Mouse (Mus musculus) liver, embryonic 16.5 days (tissue): ENCODE measurements around the gene Scn3b. TPM values are rescaled to one million over a fixed set of nuclear protein-coding genes. Genes with fewer than 3 reads are reported as not detected.

ENCODE experiments used
- ATAC-seq: fragments of 200-750 bp; cut with Nextera tagmentation; 2 replicates; pipeline ENCODE4 v1.8.0; 2017; ENCODE audit warnings: low read depth, mild to moderate bottlenecking, moderate number of reproducible peaks, moderate library complexity
- H3K27ac ChIP-seq: fragments of 300-500 bp; sonication (generic); 2 replicates; pipeline ENCODE4 v1.5.1; 2014; ENCODE audit warnings: mild to moderate bottlenecking, low read length
- H3K27me3 ChIP-seq: fragments of 300-500 bp; sonication (generic); 2 replicates; pipeline ENCODE4 v1.6.1; 2014; ENCODE audit warnings: low read depth, low read length, mixed read lengths; ENCODE audit not compliant: control insufficient read depth, insufficient read depth
- H3K36me3 ChIP-seq: fragments of 300-500 bp; sonication (generic); 2 replicates; pipeline ENCODE4 v1.6.1; 2014; ENCODE audit warnings: mild to moderate bottlenecking; ENCODE audit not compliant: control insufficient read depth, insufficient read depth
- H3K4me1 ChIP-seq: fragments of 300-500 bp; sonication (generic); 2 replicates; pipeline ENCODE4 v1.6.1; 2014; ENCODE audit warnings: low read depth, low read length, mixed read lengths; ENCODE audit not compliant: control insufficient read depth
- H3K4me2 ChIP-seq: fragments of 300-500 bp; sonication (generic); 2 replicates; pipeline ENCODE4 v1.6.1; 2014; ENCODE audit warnings: low read depth, low read length, mixed read lengths
- H3K4me3 ChIP-seq: fragments of 300-500 bp; sonication (generic); 2 replicates; pipeline ENCODE4 v1.5.1; 2014; ENCODE audit warnings: low read depth, mild to moderate bottlenecking, low read length
- H3K9ac ChIP-seq: fragments of 300-500 bp; sonication (generic); 2 replicates; pipeline ENCODE4 v1.6.1; 2014; ENCODE audit warnings: low read depth, low read length
- H3K9me3 ChIP-seq: fragments of 300-500 bp; sonication (generic); replicated peaks from 2 replicates; pipeline ENCODE4 v1.6.1; 2016; ENCODE audit warnings: low read length; ENCODE audit not compliant: control insufficient read depth
- WGBS: fragments of 180-500 bp; shearing (Covaris S2); extraction: QIAGEN DNeasy Blood & Tissue Kit; methylation state at CpG from one replicate; pipeline ENCODE4 v1.1.7; 2014; ENCODE audit not compliant: insufficient replicate concordance; 5-methylcytosine and 5-hydroxymethylcytosine counted together
- polyA plus RNA-seq: library from polyadenylated mRNA; unstranded; fragments of >200 nt; fragmentation: Nextera tagmentation; extraction: Ambion mirVana; gene quantifications from 2 replicates; pipeline ENCODE4 v1.2.1, GENCODE M21; 2015

Gene Scn3b
- polyA plus RNA-seq, 1 experiment from 2014 or later: 0.30 TPM

GRCm38 (mm10) chr9:40318771-40319170 is 49.8 kb downstream of the Scn3b start:
- Histone ChIP-seq H3K27me3 (no peaks in the 10 kb centered on the region), H3K4me2 (no peak overlapping the region), H3K4me1 (no peaks in the 10 kb centered on the region; the same call in 1 of the 2 replicates), H3K9ac (no peak overlapping the region), H3K9me3 (no peaks in the 10 kb centered on the region), H3K4me3 (no peak overlapping the region), H3K27ac (no peak overlapping the region), H3K36me3 (no peaks in the 10 kb centered on the region)
- 55% methylated on average over 5 of the region's 5 CpGs for WGBS
- no peak for ATAC-seq

GRCm38 (mm10) chr9:40320405-40320804 is 51.4 kb downstream of the Scn3b start:
- Histone ChIP-seq H3K9me3 (no peaks in the 10 kb centered on the region), H3K4me1 (peaks cover 2% of the 10 kb centered on the region; the same call in 1 of the 2 replicates), H3K27ac (no peak overlapping the region), H3K4me2 (no peak overlapping the region), H3K27me3 (no peaks in the 10 kb centered on the region), H3K4me3 (no peak overlapping the region), H3K9ac (no peak overlapping the region), H3K36me3 (no peaks in the 10 kb centered on the region)
- WGBS: 71% methylated on average over 8 of the region's 8 CpGs
- no peak for ATAC-seq

GRCm38 (mm10) chr9:40320879-40321667 is 52.1 kb downstream of the Scn3b start:
- Histone ChIP-seq H3K27ac (no peak overlapping the region), H3K27me3 (no peaks in the 10 kb centered on the region), H3K4me3 (no peak overlapping the region), H3K4me2 (no peak overlapping the region), H3K9ac (no peak overlapping the region), H3K4me1 (peaks cover 2% of the 10 kb centered on the region; the same call in 1 of the 2 replicates), H3K36me3 (no peaks in the 10 kb centered on the region), H3K9me3 (no peaks in the 10 kb centered on the region)
- 54% methylated on average over 12 of the region's 12 CpGs for WGBS
- ATAC-seq: peak; percentile 55

GRCm38 (mm10) chr9:40321668-40322003 is 52.6 kb downstream of the Scn3b start:
- Histone ChIP-seq H3K9ac (no peak overlapping the region), H3K36me3 (no peaks in the 10 kb centered on the region), H3K4me1 (peaks cover 2% of the 10 kb centered on the region; the same call in 1 of the 2 replicates), H3K4me3 (no peak overlapping the region), H3K4me2 (no peak overlapping the region), H3K27me3 (no peaks in the 10 kb centered on the region), H3K9me3 (no peaks in the 10 kb centered on the region), H3K27ac (no peak overlapping the region)
- WGBS: 46% methylated on average over 3 of the region's 3 CpGs
- ATAC-seq: no peak

GRCm38 (mm10) chr9:40322372-40322771 is 53.4 kb downstream of the Scn3b start:
- no peak overlapping the region for H3K9ac ChIP-seq
- H3K27me3 ChIP-seq: no peaks in the 10 kb centered on the region
- H3K27ac ChIP-seq: no peak overlapping the region
- no peaks in the 10 kb centered on the region for H3K36me3 ChIP-seq
- 63% methylated on average over 3 of the region's 3 CpGs for WGBS
- H3K4me1 ChIP-seq: peaks cover 2% of the 10 kb centered on the region; the same call in 1 of the 2 replicates
- H3K9me3 ChIP-seq: no peaks in the 10 kb centered on the region
- no peak overlapping the region for H3K4me2 ChIP-seq
- no peak for ATAC-seq
- H3K4me3 ChIP-seq: no peak overlapping the region

- Histone ChIP-seq H3K27me3 (no peaks in the 10 kb centered on the region), H3K4me1 (peaks cover 2% of the 10 kb centered on the region; the same call in 1 of the 2 replicates), H3K9ac (no peak overlapping the region), H3K4me3 (peak overlapping the region; percentile 32), H3K9me3 (no peaks in the 10 kb centered on the region), H3K4me2 (peak overlapping the region; percentile 26; the same call in 1 of the 2 replicates), H3K36me3 (no peaks in the 10 kb centered on the region), H3K27ac (no peak overlapping the region)
- 35% methylated on average over 5 of the region's 5 CpGs for WGBS
- ATAC-seq: peak; percentile 82
Observed at GRCm38 (mm10) chr9:40323171-40323570, 54.2 kb downstream of the Scn3b start.

- ATAC-seq: no peak
Observed at GRCm38 (mm10) chr9:40323773-40324172, 54.8 kb downstream of the Scn3b start.

GRCm38 (mm10) chr9:40324232-40324792 is 55.3 kb downstream of the Scn3b start:
- Histone ChIP-seq H3K4me1 (peaks cover 2% of the 10 kb centered on the region; the same call in 1 of the 2 replicates), H3K4me3 (no peak overlapping the region), H3K27ac (no peak overlapping the region), H3K27me3 (no peaks in the 10 kb centered on the region), H3K36me3 (no peaks in the 10 kb centered on the region), H3K4me2 (peak overlapping the region; percentile 26; the same call in 1 of the 2 replicates), H3K9ac (no peak overlapping the region), H3K9me3 (no peaks in the 10 kb centered on the region)
- ATAC-seq: no peak
- WGBS: 49% methylated on average over 4 of the region's 4 CpGs

More at GRCm38 (mm10) chr9:40323773-40324172, 54.8 kb downstream of the Scn3b start:
- Histone ChIP-seq H3K4me1 (peaks cover 2% of the 10 kb centered on the region; the same call in 1 of the 2 replicates), H3K27me3 (no peaks in the 10 kb centered on the region), H3K9me3 (no peaks in the 10 kb centered on the region), H3K27ac (no peak overlapping the region), H3K9ac (no peak overlapping the region), H3K4me3 (peak overlapping the region; percentile 32), H3K36me3 (no peaks in the 10 kb centered on the region), H3K4me2 (peak overlapping the region; percentile 26; the same call in 1 of the 2 replicates)
- WGBS: 58% methylated on average over 6 of the region's 6 CpGs

GRCm38 (mm10) chr9:40324826-40325225 is 55.8 kb downstream of the Scn3b start:
- Histone ChIP-seq H3K27ac (no peak overlapping the region), H3K27me3 (no peaks in the 10 kb centered on the region), H3K36me3 (no peaks in the 10 kb centered on the region), H3K9me3 (no peaks in the 10 kb centered on the region), H3K4me1 (peaks cover 2% of the 10 kb centered on the region; the same call in 1 of the 2 replicates), H3K4me3 (no peak overlapping the region), H3K4me2 (0 out of 2 replicates have a peak overlapping the region, but pooled peaks have one; percentile 26), H3K9ac (no peak overlapping the region)
- whole genome bisulfite sequencing: 57% methylated on average over 6 of the region's 6 CpGs
- ATAC-seq: no peak
